Mouse (Mus musculus) forebrain, embryonic 14.5 days (tissue): ENCODE data around the gene Uhrf2. TPM values are rescaled to one million over a fixed set of nuclear protein-coding genes. Genes with fewer than 3 reads are reported as not detected.

Source experiments
- ATAC-seq: fragments of 200-750 bp; cut with Nextera tagmentation; 2 replicates; pipeline ENCODE4 v1.8.0; 2017; ENCODE audit warnings: mild to moderate bottlenecking, moderate library complexity
- DNase-seq: peaks from one replicate; pipeline ENCODE4 v3.0.0-alpha.2; 2015; ENCODE audit warnings: low spot score
- H3K27ac ChIP-seq: fragments of 300-500 bp; sonication (generic); 2 replicates; pipeline ENCODE4 v1.5.1; 2014; ENCODE audit warnings: low read depth, mild to moderate bottlenecking, control low read depth, low read length, moderate library complexity
- H3K27me3 ChIP-seq: fragments of 300-500 bp; sonication (generic); replicated peaks from 2 replicates; pipeline ENCODE4 v1.6.1; 2014; ENCODE audit warnings: low read length, control low read depth, mixed read lengths; ENCODE audit not compliant: control insufficient read depth, insufficient read depth
- H3K36me3 ChIP-seq: fragments of 300-500 bp; sonication (generic); 2 replicates; pipeline ENCODE4 v1.6.1; 2014; ENCODE audit warnings: low read length, control low read depth; ENCODE audit not compliant: control insufficient read depth, insufficient read depth
- H3K4me1 ChIP-seq: fragments of 300-500 bp; sonication (generic); 2 replicates; pipeline ENCODE4 v1.6.1; 2014; ENCODE audit warnings: antibody characterized with exemption, low read length, control low read depth; ENCODE audit not compliant: control insufficient read depth, insufficient read depth
- H3K4me2 ChIP-seq: fragments of 300-500 bp; sonication (generic); 2 replicates; pipeline ENCODE4 v1.6.1; 2014; ENCODE audit warnings: mild to moderate bottlenecking, control low read depth, low read length
- H3K4me3 ChIP-seq: fragments of 300-500 bp; sonication (generic); 2 replicates; pipeline ENCODE4 v1.5.1; 2014; ENCODE audit warnings: low read depth, low read length, control low read depth
- H3K9ac ChIP-seq: fragments of 300-500 bp; sonication (generic); 2 replicates; pipeline ENCODE4 v1.6.1; 2014; ENCODE audit warnings: mild to moderate bottlenecking, low read length, control low read depth, moderate library complexity
- H3K9me3 ChIP-seq: fragments of 300-500 bp; sonication (generic); replicated peaks from 2 replicates; pipeline ENCODE4 v1.6.1; 2016; ENCODE audit warnings: low read length, control low read depth, mixed read lengths; ENCODE audit not compliant: control insufficient read depth
- WGBS: fragments of 180-500 bp; shearing (Covaris S2); extraction: QIAGEN DNeasy Blood & Tissue Kit; methylation state at CpG from one replicate; pipeline ENCODE4 v1.1.7; 2014; 5-methylcytosine and 5-hydroxymethylcytosine counted together
- polyA plus RNA-seq: library from polyadenylated mRNA; unstranded; fragments of >200 nt; fragmentation: Nextera tagmentation; extraction: Ambion mirVana; gene quantifications from 2 replicates; pipeline ENCODE4 v1.2.1, GENCODE M21; 2014

The Uhrf2 gene
- polyA plus RNA-seq, 1 experiment from 2014 or later = 54.6 TPM

- H3K9me3 ChIP-seq = no peaks in the 10 kb centered on the region
- 30% methylated on average over 7 of the region's 7 CpGs for WGBS
- H3K4me3 ChIP-seq = no peak overlapping the region
- H3K4me2 ChIP-seq = no peak overlapping the region
- no peak overlapping the region for H3K9ac ChIP-seq
- DNase-seq (peak; percentile 48), ATAC-seq (peak; percentile 53; the same call in 1 of the 2 replicates)
- 0 out of 2 replicates have a peak, but pooled peaks cover 3% of the 10 kb centered on the region for H3K36me3 ChIP-seq
- H3K27ac ChIP-seq = no peak overlapping the region; the same call in 1 of the 2 replicates
- H3K4me1 ChIP-seq = no peaks in the 10 kb centered on the region
- H3K27me3 ChIP-seq = no peaks in the 10 kb centered on the region
Measured at GRCm38 (mm10) chr19:30124999-30125669, 94.8 kb downstream of the Uhrf2 start.

GRCm38 (mm10) chr19:30125670-30126059 lies 95.4 kb downstream of the Uhrf2 start:
- Histone ChIP-seq H3K4me2 (no peak overlapping the region), H3K4me1 (no peaks in the 10 kb centered on the region), H3K27me3 (no peaks in the 10 kb centered on the region), H3K9me3 (no peaks in the 10 kb centered on the region), H3K27ac (no peak overlapping the region), H3K36me3 (0 out of 2 replicates have a peak, but pooled peaks cover 3% of the 10 kb centered on the region), H3K9ac (no peak overlapping the region), H3K4me3 (no peak overlapping the region)
- DNase-seq (no peak), ATAC-seq (no peak)
- WGBS = 65% methylated on average over 7 of the region's 7 CpGs

- no peak overlapping the region for H3K4me2 ChIP-seq
- DNase-seq (peak; percentile 84), ATAC-seq (peak; percentile 51)
- no peaks in the 10 kb centered on the region for H3K9me3 ChIP-seq
- no peak overlapping the region for H3K27ac ChIP-seq
- peaks cover 14% of the 10 kb centered on the region for H3K36me3 ChIP-seq
- H3K4me1 ChIP-seq = no peaks in the 10 kb centered on the region
- H3K4me3 ChIP-seq = no peak overlapping the region
- 78% methylated on average over 4 of the region's 4 CpGs for WGBS
- no peak overlapping the region for H3K9ac ChIP-seq
- H3K27me3 ChIP-seq = no peaks in the 10 kb centered on the region
Measured at GRCm38 (mm10) chr19:30128177-30128576, 97.9 kb downstream of the Uhrf2 start.

- Histone ChIP-seq H3K4me3 (no peak overlapping the region), H3K9ac (no peak overlapping the region), H3K36me3 (peaks cover 20% of the 10 kb centered on the region), H3K4me2 (no peak overlapping the region), H3K27ac (no peak overlapping the region), H3K4me1 (no peaks in the 10 kb centered on the region), H3K9me3 (no peaks in the 10 kb centered on the region), H3K27me3 (no peaks in the 10 kb centered on the region)
- no peak for ATAC-seq
- no peak for DNase-seq
- WGBS = 97% methylated on average over 1 of the region's 1 CpGs
Measured at GRCm38 (mm10) chr19:30136308-30136707, 106.0 kb downstream of the Uhrf2 start.

Other genes starting within 250 kb of the Uhrf2 start
- 9.1 and 10.0 TPM in 2 replicates for gene 9930021J03Rik, start 224.5 kb upstream of the Uhrf2 start, polyA plus RNA-seq
- gene Ranbp6, start 217.5 kb upstream of the Uhrf2 start, polyA plus RNA-seq = 42.1 and 53.4 TPM in 2 replicates
- gene Il33, start 105.4 kb upstream of the Uhrf2 start, polyA plus RNA-seq = 0.36 and 0.55 TPM in 2 replicates
- gene Trpd52l3, start 26.7 kb upstream of the Uhrf2 start, polyA plus RNA-seq = not detected in 2 replicates
- gene Gldc, start 144.9 kb downstream of the Uhrf2 start, polyA plus RNA-seq = 11.4 and 13.0 TPM in 2 replicates
- gene Mbl2, start 202.4 kb downstream of the Uhrf2 start, polyA plus RNA-seq = not detected in 2 replicates